Mouse (Mus musculus) kidney, embryonic 14.5 days (tissue): ENCODE data around the gene Cacng5. TPM values are rescaled to one million over a fixed set of nuclear protein-coding genes. Genes with fewer than 3 reads are reported as not detected.

Experiments
- polyA plus RNA-seq: library from polyadenylated mRNA; unstranded; fragments of >200 nt; fragmentation: Nextera tagmentation; extraction: Ambion mirVana; gene quantifications from 2 replicates; pipeline ENCODE4 v1.2.1, GENCODE M21; 2014

Cacng5 gene
- polyA plus RNA-seq, 1 experiment from 2014 or later, result not detected

Other genes starting within 250 kb of the Cacng5 start
- 0.36 TPM in 1 of 2 replicates, not detected in the other for gene Cacng1, start 198.5 kb downstream of the Cacng5 start, polyA plus RNA-seq
- 3.7 and 5.2 TPM in 2 replicates for gene Cacng4, start 120.5 kb downstream of the Cacng5 start, polyA plus RNA-seq